19 mouse cellular contexts compared by ENCODE assay signal in genomic region chr11:96348988-96349387, GRCm38 (mm10). TPM values are rescaled to one million over a fixed set of nuclear protein-coding genes. Genes with fewer than 3 reads are reported as not detected.
DNase-seq lines count a peak whose midpoint lies in the region; ATAC-seq and TF ChIP-seq lines count a peak whose summit lies in the region.
"Had no signal": no experiment of that assay in that cellular context is flagged by ENCODE, and none has a peak within 500 bp of the region (broad histone marks: within the 10 kb centered on the region; RNA-seq: fewer than 3 reads in every experiment).

No protein-coding gene starts in this region.

- no peaks in the 10 kb centered on the region for H3K9me3 ChIP-seq in heart, embryonic 10.5 days
- H3K9me3 ChIP-seq in lung, embryonic 14.5 days (ENCODE audit: low read depth, low read length), result no peaks in the 10 kb centered on the region
- H3K9me3 ChIP-seq in hindbrain, postnatal 0 days (ENCODE audit: low read length), result no peaks in the 10 kb centered on the region
- no peaks in the 10 kb centered on the region for H3K9me3 ChIP-seq in stomach, embryonic 14.5 days (ENCODE audit: control insufficient read depth, low read depth, low read length)
- H3K9me3 ChIP-seq: embryonic facial prominence, embryonic 12.5 days; forebrain, embryonic 13.5 days; liver, embryonic 12.5 days had no signal

- peak overlapping the region; percentile 32 for H3K9ac ChIP-seq in lung, embryonic 14.5 days
- peak overlapping the region; percentile 28; the same call in 1 of the 2 replicates for H3K9ac ChIP-seq in hindbrain, postnatal 0 days (replicated peaks; ENCODE audit: low read length)
- H3K9ac ChIP-seq in stomach, embryonic 14.5 days (replicated peaks; ENCODE audit: low read depth, low read length), result peak overlapping the region; percentile 37; the same call in 1 of the 2 replicates
- H3K9ac ChIP-seq: embryonic facial prominence, embryonic 12.5 days; forebrain, embryonic 13.5 days; liver, embryonic 12.5 days had no signal

- 33% methylated on average over 3 of the region's 3 CpGs for WGBS in heart, embryonic 10.5 days
- 23% methylated on average over 3 of the region's 3 CpGs for WGBS in lung, embryonic 14.5 days
- WGBS in hindbrain, postnatal 0 days, result 16% methylated on average over 3 of the region's 3 CpGs
- 25% methylated on average over 3 of the region's 3 CpGs for WGBS in stomach, embryonic 14.5 days

- H3K4me1 ChIP-seq in heart, embryonic 10.5 days, result peaks cover 72% of the 10 kb centered on the region
- H3K4me1 ChIP-seq in lung, embryonic 14.5 days (ENCODE audit: insufficient read depth), result peaks cover 26% of the 10 kb centered on the region
- 0 out of 2 replicates have a peak, but pooled peaks cover 4% of the 10 kb centered on the region for H3K4me1 ChIP-seq in hindbrain, postnatal 0 days (ENCODE audit: insufficient read depth, low read length)
- peaks cover 52% of the 10 kb centered on the region for H3K4me1 ChIP-seq in stomach, embryonic 14.5 days (ENCODE audit: control insufficient read depth, insufficient read depth, low read length)
- H3K4me1 ChIP-seq: embryonic facial prominence, embryonic 12.5 days had no signal

- 0 out of 2 replicates have a peak, but pooled peaks cover 2% of the 10 kb centered on the region for H3K36me3 ChIP-seq in heart, embryonic 10.5 days
- peaks cover 36% of the 10 kb centered on the region for H3K36me3 ChIP-seq in lung, embryonic 14.5 days (ENCODE audit: insufficient read depth)
- no peaks in the 10 kb centered on the region for H3K36me3 ChIP-seq in hindbrain, postnatal 0 days (ENCODE audit: insufficient read depth, low read length)
- H3K36me3 ChIP-seq in stomach, embryonic 14.5 days (ENCODE audit: control insufficient read depth, insufficient read depth, low read length), result peaks cover 12% of the 10 kb centered on the region; the same call in 1 of the 2 replicates
- H3K36me3 ChIP-seq: embryonic facial prominence, embryonic 12.5 days; liver, embryonic 12.5 days had no signal

- no peak for TF ChIP-seq CTCF in lung, embryonic 14.5 days (IDR thresholded peaks at IDR 0.05; ENCODE audit: low read depth)
- TF ChIP-seq CTCF in hindbrain, postnatal 0 days (IDR thresholded peaks at IDR 0.05; ENCODE audit: low read depth), result no peak

- H3K4me3 ChIP-seq in heart, embryonic 10.5 days, result peak overlapping the region; percentile 47
- peak overlapping the region; percentile 27 for H3K4me3 ChIP-seq in lung, embryonic 14.5 days (ENCODE audit: low read depth, low read length)
- no peak overlapping the region for H3K4me3 ChIP-seq in hindbrain, postnatal 0 days (ENCODE audit: low read length)
- H3K4me3 ChIP-seq in stomach, embryonic 14.5 days (ENCODE audit: low read depth, low read length), result peak overlapping the region; percentile 15; the same call in 1 of the 2 replicates
- H3K4me3 ChIP-seq: embryonic facial prominence, embryonic 12.5 days; forebrain, embryonic 13.5 days; gastrocnemius, adult 2 months; liver, embryonic 12.5 days; myocyte had no signal

- peak overlapping the region; percentile 83 for H3K4me2 ChIP-seq in lung, embryonic 14.5 days
- H3K4me2 ChIP-seq in hindbrain, postnatal 0 days (ENCODE audit: low read depth, low read length), result peak overlapping the region; percentile 24
- H3K4me2 ChIP-seq in stomach, embryonic 14.5 days (replicated peaks; ENCODE audit: low read depth, low read length), result peak overlapping the region; percentile 39
- H3K4me2 ChIP-seq: embryonic facial prominence, embryonic 12.5 days; forebrain, embryonic 13.5 days had no signal

- H3K27ac ChIP-seq in heart, embryonic 10.5 days, result peak overlapping the region; percentile 77
- H3K27ac ChIP-seq in lung, embryonic 14.5 days (ENCODE audit: low read depth), result peak overlapping the region; percentile 98
- H3K27ac ChIP-seq in hindbrain, postnatal 0 days, result peak overlapping the region; percentile 91
- peak overlapping the region; percentile 100 for H3K27ac ChIP-seq in stomach, embryonic 14.5 days (ENCODE audit: low read length)
- H3K27ac ChIP-seq: forebrain, embryonic 13.5 days; gastrocnemius, adult 2 months had no signal

- no peak for ATAC-seq in lung, embryonic 14.5 days (ENCODE audit: insufficient read depth)
- no peak for ATAC-seq in hindbrain, postnatal 0 days
- no peak for ATAC-seq in stomach, embryonic 14.5 days (ENCODE audit: insufficient number of reproducible peaks, insufficient read depth, low FRiP score, low read depth)
- ATAC-seq: forebrain, embryonic 13.5 days; liver, embryonic 12.5 days had no signal

- no peak for DNase-seq in heart, embryonic 10.5 days (ENCODE audit: low spot score)
- no peak for DNase-seq in heart, adult 8-10 months (ENCODE audit: low spot score)
- no peak for DNase-seq in lung, embryonic 14.5 days
- no peak for DNase-seq in lung, postnatal 14 days
- DNase-seq in hindbrain, postnatal 0 days (ENCODE audit: low spot score), result no peak
- DNase-seq in cerebellum, adult 8-10 months, result no peak
- no peak for DNase-seq in right cerebral cortex, postnatal 4 days
- DNase-seq: adrenal gland, adult 8-10 months; cerebellum, postnatal 25 days; gastrocnemius, adult 2 months; spleen, adult 18-20 months had no signal

- peaks cover 93% of the 10 kb centered on the region for H3K27me3 ChIP-seq in heart, embryonic 10.5 days (ENCODE audit: insufficient read depth, poor library complexity, severe bottlenecking)
- H3K27me3 ChIP-seq in lung, embryonic 14.5 days (ENCODE audit: insufficient read depth, low read length), result peaks cover 15% of the 10 kb centered on the region
- peaks cover 62% of the 10 kb centered on the region for H3K27me3 ChIP-seq in hindbrain, postnatal 0 days (ENCODE audit: insufficient read depth, low read length)
- 0 out of 2 replicates have a peak, but pooled peaks cover 3% of the 10 kb centered on the region for H3K27me3 ChIP-seq in stomach, embryonic 14.5 days (ENCODE audit: control insufficient read depth, insufficient read depth, low read length)

RNA-seq across cellular contexts. Expression of gene Hoxb2, which starts 1.3 kb away (rescaled TPM):
- 5.7 and 27.6 TPM in 2 replicates for polyA plus RNA-seq in heart, embryonic 10.5 days (2016; fragmentation: Nextera tagmentation; extraction: Ambion mirVana)
- total RNA-seq in heart, adult 8-10 months (2022), result under 1 TPM; 0.38 to 0.80 (median 0.64) TPM
- polyA plus RNA-seq in lung, embryonic 14.5 days (2014; fragmentation: Nextera tagmentation; extraction: Ambion mirVana), result 48.9 and 51.6 TPM in 2 replicates
- 35.4 and 36.4 TPM in 2 replicates for total RNA-seq in hindbrain, postnatal 0 days (2014; rRNA removed)
- 11.6 and 13.1 TPM in 2 replicates for polyA plus RNA-seq in hindbrain, postnatal 0 days (2015; fragmentation: Nextera tagmentation; extraction: Ambion mirVana)
- polyA plus RNA-seq in stomach, embryonic 14.5 days (2014; fragmentation: Nextera tagmentation; extraction: Ambion mirVana), result 23.1 and 25.9 TPM in 2 replicates
- total RNA-seq: left cerebral cortex, postnatal 14 days had no signal
- polyA plus RNA-seq: forebrain, embryonic 13.5 days; myocyte had no signal

RNA-seq across cellular contexts. Expression of gene Hoxb1, which starts 16.6 kb away (rescaled TPM):
- 0.20 and 3.3 TPM in 2 replicates for polyA plus RNA-seq in heart, embryonic 10.5 days (2016; fragmentation: Nextera tagmentation; extraction: Ambion mirVana)
- not detected for total RNA-seq in heart, adult 8-10 months (2022)
- 0.08 TPM in 1 of 2 replicates, not detected in the other for polyA plus RNA-seq in lung, embryonic 14.5 days (2014; fragmentation: Nextera tagmentation; extraction: Ambion mirVana)
- total RNA-seq in hindbrain, postnatal 0 days (2014; rRNA removed), result 0.21 TPM in 1 of 2 replicates, not detected in the other
- polyA plus RNA-seq in hindbrain, postnatal 0 days (2015; fragmentation: Nextera tagmentation; extraction: Ambion mirVana), result 0.08 and 0.24 TPM in 2 replicates
- 0.22 and 0.32 TPM in 2 replicates for polyA plus RNA-seq in stomach, embryonic 14.5 days (2014; fragmentation: Nextera tagmentation; extraction: Ambion mirVana)
- total RNA-seq: adrenal gland, adult 8-10 months; gastrocnemius, adult 2 months; left cerebral cortex, postnatal 14 days; megakaryocyte-erythroid progenitor cell, adult 5-6 weeks had no signal
- polyA plus RNA-seq: forebrain, embryonic 13.5 days; heart, postnatal 0 days; myocyte had no signal

RNA-seq across cellular contexts. Expression of gene Hoxb3, which starts 25.9 kb away (rescaled TPM):
- 0.42 and 1.8 TPM in 2 replicates for polyA plus RNA-seq in heart, embryonic 10.5 days (2016; fragmentation: Nextera tagmentation; extraction: Ambion mirVana)
- total RNA-seq in heart, adult 8-10 months (2022), result under 1 TPM; 0.25 to 0.37 (median 0.30) TPM
- 3.9 and 6.3 TPM in 2 replicates for polyA plus RNA-seq in lung, embryonic 14.5 days (2014; fragmentation: Nextera tagmentation; extraction: Ambion mirVana)
- total RNA-seq in hindbrain, postnatal 0 days (2014; rRNA removed), result 42.1 and 42.2 TPM in 2 replicates
- 6.6 and 8.1 TPM in 2 replicates for polyA plus RNA-seq in hindbrain, postnatal 0 days (2015; fragmentation: Nextera tagmentation; extraction: Ambion mirVana)
- 3.6 and 4.7 TPM in 2 replicates for polyA plus RNA-seq in stomach, embryonic 14.5 days (2014; fragmentation: Nextera tagmentation; extraction: Ambion mirVana)
- total RNA-seq: left cerebral cortex, postnatal 14 days had no signal
- polyA plus RNA-seq: forebrain, embryonic 13.5 days; myocyte had no signal

RNA-seq across cellular contexts. Expression of gene Hoxb4, which starts 30.9 kb away (rescaled TPM):
- 0.31 and 2.0 TPM in 2 replicates for polyA plus RNA-seq in heart, embryonic 10.5 days (2016; fragmentation: Nextera tagmentation; extraction: Ambion mirVana)
- total RNA-seq in heart, adult 8-10 months (2022), result under 1 TPM; 0.35 to 0.63 (median 0.53) TPM
- 3.8 and 3.9 TPM in 2 replicates for polyA plus RNA-seq in lung, embryonic 14.5 days (2014; fragmentation: Nextera tagmentation; extraction: Ambion mirVana)
- 4.2 and 8.6 TPM in 2 replicates for total RNA-seq in hindbrain, postnatal 0 days (2014; rRNA removed)
- 2.4 and 3.3 TPM in 2 replicates for polyA plus RNA-seq in hindbrain, postnatal 0 days (2015; fragmentation: Nextera tagmentation; extraction: Ambion mirVana)
- 3.5 and 3.7 TPM in 2 replicates for polyA plus RNA-seq in stomach, embryonic 14.5 days (2014; fragmentation: Nextera tagmentation; extraction: Ambion mirVana)
- total RNA-seq: left cerebral cortex, postnatal 14 days had no signal
- polyA plus RNA-seq: forebrain, embryonic 13.5 days; myocyte had no signal

RNA-seq across cellular contexts. Expression of gene Hoxb5, which starts 45.9 kb away (rescaled TPM):
- polyA plus RNA-seq in heart, embryonic 10.5 days (2016; fragmentation: Nextera tagmentation; extraction: Ambion mirVana), result 1.0 and 5.2 TPM in 2 replicates
- total RNA-seq in heart, adult 8-10 months (2022), result under 1 TPM in 1 of 4 experiments, not detected in 3; 0.11 TPM
- polyA plus RNA-seq in lung, embryonic 14.5 days (2014; fragmentation: Nextera tagmentation; extraction: Ambion mirVana), result 65.9 and 76.1 TPM in 2 replicates
- total RNA-seq in hindbrain, postnatal 0 days (2014; rRNA removed), result 16.5 and 24.3 TPM in 2 replicates
- polyA plus RNA-seq in hindbrain, postnatal 0 days (2015; fragmentation: Nextera tagmentation; extraction: Ambion mirVana), result 109 and 113 TPM in 2 replicates
- polyA plus RNA-seq in stomach, embryonic 14.5 days (2014; fragmentation: Nextera tagmentation; extraction: Ambion mirVana), result 21.2 and 23.3 TPM in 2 replicates
- total RNA-seq: left cerebral cortex, postnatal 14 days; megakaryocyte-erythroid progenitor cell, adult 5-6 weeks had no signal
- polyA plus RNA-seq: forebrain, embryonic 13.5 days; myocyte had no signal

Comparison
In these comparisons a context has a peak if more than half of its experiments do, and no peak if none do; other contexts are left out.
1. H3K4me2 ChIP-seq: peak in every context shown above with its lines; median percentile 83 in lung, embryonic 14.5 days; 39 in stomach, embryonic 14.5 days; 24 in hindbrain, postnatal 0 days.